Mouse (Mus musculus) limb, embryonic 10.5 days (tissue): ENCODE results near the gene Glyat. TPM values are rescaled to one million over a fixed set of nuclear protein-coding genes. Genes with fewer than 3 reads are reported as not detected.

Experiments
- DNase-seq: peaks from one replicate; pipeline ENCODE4 v3.0.0-alpha.2; 2017; ENCODE audit warnings: low spot score
- H3K27ac ChIP-seq: fragments of 300-500 bp; sonication (generic); 2 replicates; pipeline ENCODE4 v1.5.1; 2016; ENCODE audit warnings: mild to moderate bottlenecking
- H3K27me3 ChIP-seq: fragments of 300-500 bp; sonication (generic); 2 replicates; pipeline ENCODE4 v1.6.1; 2016; ENCODE audit warnings: low read depth, mild to moderate bottlenecking; ENCODE audit not compliant: poor library complexity, severe bottlenecking
- H3K36me3 ChIP-seq: fragments of 300-500 bp; sonication (generic); 2 replicates; pipeline ENCODE4 v1.6.1; 2016; ENCODE audit warnings: mild to moderate bottlenecking, moderate library complexity
- H3K4me1 ChIP-seq: fragments of 300-500 bp; sonication (generic); 2 replicates; pipeline ENCODE4 v1.6.1; 2016
- H3K4me3 ChIP-seq: fragments of 300-500 bp; sonication (generic); 2 replicates; pipeline ENCODE4 v1.5.1; 2016; ENCODE audit warnings: mild to moderate bottlenecking, moderate library complexity
- H3K9me3 ChIP-seq: fragments of 300-500 bp; sonication (generic); replicated peaks from 2 replicates; pipeline ENCODE4 v1.6.1; 2016; ENCODE audit warnings: mild to moderate bottlenecking
- WGBS: fragments of 180-500 bp; shearing (Covaris S2); methylation state at CpG from one replicate; pipeline ENCODE4 v1.1.7; 2016; 5-methylcytosine and 5-hydroxymethylcytosine counted together
- polyA plus RNA-seq: library from polyadenylated mRNA; unstranded; fragments of >200 nt; fragmentation: Nextera tagmentation; extraction: Ambion mirVana; gene quantifications from 2 replicates; pipeline ENCODE4 v1.2.1, GENCODE M21; 2016

Glyat gene
- not detected in 2 replicates for polyA plus RNA-seq

- Histone ChIP-seq H3K9me3 (no peaks in the 10 kb centered on the region), H3K36me3 (no peaks in the 10 kb centered on the region), H3K4me1 (no peaks in the 10 kb centered on the region), H3K27ac (no peak within 1 kb of the TSS), H3K4me3 (no peak within 1 kb of the TSS), H3K27me3 (no peaks in the 10 kb centered on the region)
- 90% methylated on average over 4 of the region's 4 CpGs for WGBS
- DNase-seq, result no peak
Observed at GRCm38 (mm10) chr19:12633176-12633575, at the start of gene Glyat. Glyat (plus strand) TSS chr19:12633308.

- peaks cover 8% of the 10 kb centered on the region; the same call in 1 of the 2 replicates for H3K36me3 ChIP-seq
- no peaks in the 10 kb centered on the region for H3K9me3 ChIP-seq
- no peaks in the 10 kb centered on the region for H3K4me1 ChIP-seq
- H3K27ac ChIP-seq, result no peak overlapping the region
- 84% methylated on average over 4 of the region's 4 CpGs for whole genome bisulfite sequencing
- H3K4me3 ChIP-seq, result no peak overlapping the region
- H3K27me3 ChIP-seq, result no peaks in the 10 kb centered on the region
- DNase-seq, result no peak
Observed at GRCm38 (mm10) chr19:12585310-12585709, 47.8 kb upstream of the Glyat start.

GRCm38 (mm10) chr19:12591908-12592307, 41.2 kb upstream of the Glyat start:
- no peak overlapping the region for H3K27ac ChIP-seq
- H3K4me3 ChIP-seq, result no peak overlapping the region
- peaks cover 6% of the 10 kb centered on the region for H3K27me3 ChIP-seq
- H3K4me1 ChIP-seq, result peaks cover 10% of the 10 kb centered on the region
- DNase-seq, result peak; percentile 50
- no peaks in the 10 kb centered on the region for H3K9me3 ChIP-seq
- WGBS, result 13% methylated on average over 1 of the region's 1 CpGs
- H3K36me3 ChIP-seq, result peaks cover 5% of the 10 kb centered on the region; the same call in 1 of the 2 replicates

GRCm38 (mm10) chr19:12595135-12595529, 38.0 kb upstream of the Glyat start:
- Histone ChIP-seq H3K36me3 (no peaks in the 10 kb centered on the region), H3K9me3 (no peaks in the 10 kb centered on the region), H3K4me3 (peak overlapping the region; percentile 74), H3K4me1 (peaks cover 10% of the 10 kb centered on the region), H3K27ac (no peak overlapping the region), H3K27me3 (peaks cover 11% of the 10 kb centered on the region)
- DNase-seq, result no peak
- 62% methylated on average over 2 of the region's 2 CpGs for WGBS

GRCm38 (mm10) chr19:12595530-12596289, 37.4 kb upstream of the Glyat start:
- Histone ChIP-seq H3K27ac (peak overlapping the region; percentile 61), H3K27me3 (peaks cover 11% of the 10 kb centered on the region)
- peak; percentile 60 for DNase-seq

GRCm38 (mm10) chr19:12596290-12597072, 36.6 kb upstream of the Glyat start:
- peak; percentile 50 for DNase-seq
- H3K36me3 ChIP-seq, result no peaks in the 10 kb centered on the region

More at GRCm38 (mm10) chr19:12595530-12596289, 37.4 kb upstream of the Glyat start:
- H3K9me3 ChIP-seq, result no peaks in the 10 kb centered on the region
- peaks cover 10% of the 10 kb centered on the region for H3K4me1 ChIP-seq
- peak overlapping the region; percentile 74 for H3K4me3 ChIP-seq
- H3K36me3 ChIP-seq, result no peaks in the 10 kb centered on the region
- WGBS, result under 1% methylated on average over 49 of the region's 49 CpGs

GRCm38 (mm10) chr19:12597073-12597405, 36.1 kb upstream of the Glyat start:
- no peak for DNase-seq
- Histone ChIP-seq H3K36me3 (no peaks in the 10 kb centered on the region), H3K4me1 (peaks cover 10% of the 10 kb centered on the region), H3K4me3 (no peak overlapping the region), H3K9me3 (no peaks in the 10 kb centered on the region), H3K27me3 (peaks cover 11% of the 10 kb centered on the region), H3K27ac (no peak overlapping the region)
- 63% methylated on average over 3 of the region's 3 CpGs for WGBS

More at GRCm38 (mm10) chr19:12596290-12597072, 36.6 kb upstream of the Glyat start:
- Histone ChIP-seq H3K27ac (peak overlapping the region; percentile 61), H3K4me3 (peak overlapping the region; percentile 74), H3K27me3 (peaks cover 11% of the 10 kb centered on the region), H3K9me3 (no peaks in the 10 kb centered on the region), H3K4me1 (peaks cover 10% of the 10 kb centered on the region)
- WGBS, result 18% methylated on average over 23 of the region's 23 CpGs

- H3K4me1 ChIP-seq, result peaks cover 10% of the 10 kb centered on the region
- H3K36me3 ChIP-seq, result no peaks in the 10 kb centered on the region
- H3K27ac ChIP-seq, result no peak overlapping the region
- H3K9me3 ChIP-seq, result no peaks in the 10 kb centered on the region
- H3K4me3 ChIP-seq, result no peak overlapping the region
- peaks cover 11% of the 10 kb centered on the region for H3K27me3 ChIP-seq
- DNase-seq, result no peak
- WGBS, result 77% methylated on average over 3 of the region's 3 CpGs
Observed at GRCm38 (mm10) chr19:12598674-12599073, 34.4 kb upstream of the Glyat start.

- Histone ChIP-seq H3K9me3 (no peaks in the 10 kb centered on the region), H3K27ac (no peak within 1 kb of the TSS), H3K36me3 (no peaks in the 10 kb centered on the region), H3K27me3 (peaks cover 11% of the 10 kb centered on the region), H3K4me3 (no peak within 1 kb of the TSS), H3K4me1 (peaks cover 10% of the 10 kb centered on the region)
- no peak for DNase-seq
- 67% methylated on average over 1 of the region's 1 CpGs for WGBS
Observed at GRCm38 (mm10) chr19:12599674-12600073, 33.4 kb upstream of the Glyat start, which contains the start of gene Gm4952. Gm4952 (plus strand) TSS chr19:12599974.

GRCm38 (mm10) chr19:12600684-12601480, 32.2 kb upstream of the Glyat start:
- 50% methylated on average over 2 of the region's 2 CpGs for WGBS
- no peak overlapping the region for H3K27ac ChIP-seq
- H3K4me3 ChIP-seq, result no peak overlapping the region
- H3K36me3 ChIP-seq, result no peaks in the 10 kb centered on the region
- H3K4me1 ChIP-seq, result peaks cover 10% of the 10 kb centered on the region
- DNase-seq, result no peak
- H3K9me3 ChIP-seq, result no peaks in the 10 kb centered on the region
- H3K27me3 ChIP-seq, result peaks cover 11% of the 10 kb centered on the region

- no peak overlapping the region for H3K4me3 ChIP-seq
- no peak for DNase-seq
- H3K36me3 ChIP-seq, result no peaks in the 10 kb centered on the region
- no peaks in the 10 kb centered on the region for H3K4me1 ChIP-seq
- H3K27ac ChIP-seq, result no peak overlapping the region
- H3K27me3 ChIP-seq, result no peaks in the 10 kb centered on the region
- H3K9me3 ChIP-seq, result no peaks in the 10 kb centered on the region
Observed at GRCm38 (mm10) chr19:12608336-12608735, 24.8 kb upstream of the Glyat start.

GRCm38 (mm10) chr19:12613646-12614045, 19.5 kb upstream of the Glyat start:
- no peaks in the 10 kb centered on the region for H3K36me3 ChIP-seq
- no peak overlapping the region for H3K27ac ChIP-seq
- H3K27me3 ChIP-seq, result no peaks in the 10 kb centered on the region
- H3K9me3 ChIP-seq, result no peaks in the 10 kb centered on the region
- no peak overlapping the region for H3K4me3 ChIP-seq
- WGBS, result 79% methylated on average over 1 of the region's 1 CpGs
- no peaks in the 10 kb centered on the region for H3K4me1 ChIP-seq
- DNase-seq, result no peak
